Mouse (Mus musculus) limb, embryonic 13.5 days (tissue): ENCODE results near the gene Trip10. TPM values are rescaled to one million over a fixed set of nuclear protein-coding genes. Genes with fewer than 3 reads are reported as not detected.

Experiments
- ATAC-seq: fragments of 200-750 bp; cut with Nextera tagmentation; 2 replicates; pipeline ENCODE4 v1.8.0; 2017; ENCODE audit warnings: low read depth, moderate number of reproducible peaks, moderate TSS enrichment; ENCODE audit not compliant: low FRiP score
- H3K27ac ChIP-seq: fragments of 300-500 bp; sonication (generic); 2 replicates; pipeline ENCODE4 v1.5.1; 2015; ENCODE audit warnings: inconsistent platforms, mild to moderate bottlenecking, moderate library complexity
- H3K27me3 ChIP-seq: fragments of 300-500 bp; sonication (generic); 2 replicates; pipeline ENCODE4 v1.6.1; 2015; ENCODE audit warnings: mild to moderate bottlenecking, inconsistent platforms
- H3K36me3 ChIP-seq: fragments of 300-500 bp; sonication (generic); 2 replicates; pipeline ENCODE4 v1.6.1; 2015; ENCODE audit warnings: inconsistent platforms, mild to moderate bottlenecking, moderate library complexity
- H3K4me1 ChIP-seq: fragments of 300-500 bp; sonication (generic); 2 replicates; pipeline ENCODE4 v1.6.1; 2015; ENCODE audit warnings: inconsistent platforms
- H3K4me2 ChIP-seq: fragments of 300-500 bp; sonication (generic); replicated peaks from 2 replicates; pipeline ENCODE4 v1.6.1; 2015; ENCODE audit warnings: inconsistent platforms, mild to moderate bottlenecking, moderate library complexity
- H3K4me3 ChIP-seq: fragments of 300-500 bp; sonication (generic); 2 replicates; pipeline ENCODE4 v1.5.1; 2015; ENCODE audit warnings: moderate library complexity, mild to moderate bottlenecking, inconsistent platforms
- H3K9ac ChIP-seq: fragments of 300-500 bp; sonication (generic); 2 replicates; pipeline ENCODE4 v1.6.1; 2015; ENCODE audit warnings: mild to moderate bottlenecking, inconsistent platforms
- H3K9me3 ChIP-seq: fragments of 300-500 bp; sonication (generic); 2 replicates; pipeline ENCODE4 v1.6.1; 2016; ENCODE audit warnings: inconsistent platforms
- WGBS: fragments of 180-500 bp; shearing (Covaris S2); methylation state at CpG from one replicate; pipeline ENCODE4 v1.1.7; 2015; 5-methylcytosine and 5-hydroxymethylcytosine counted together
- microRNA-seq: library from miRNA; unstranded; fragments of <30 nt; microRNA quantifications from one replicate; pipeline ENCODE4, GENCODE M21; 2016
- polyA plus RNA-seq: library from polyadenylated mRNA; unstranded; fragments of >200 nt; fragmentation: Nextera tagmentation; extraction: Ambion mirVana; gene quantifications from 2 replicates; pipeline ENCODE4 v1.2.1, GENCODE M21; 2015

The Trip10 gene
- polyA plus RNA-seq, 1 experiment from 2014 or later: 38.1 TPM

DNA sequence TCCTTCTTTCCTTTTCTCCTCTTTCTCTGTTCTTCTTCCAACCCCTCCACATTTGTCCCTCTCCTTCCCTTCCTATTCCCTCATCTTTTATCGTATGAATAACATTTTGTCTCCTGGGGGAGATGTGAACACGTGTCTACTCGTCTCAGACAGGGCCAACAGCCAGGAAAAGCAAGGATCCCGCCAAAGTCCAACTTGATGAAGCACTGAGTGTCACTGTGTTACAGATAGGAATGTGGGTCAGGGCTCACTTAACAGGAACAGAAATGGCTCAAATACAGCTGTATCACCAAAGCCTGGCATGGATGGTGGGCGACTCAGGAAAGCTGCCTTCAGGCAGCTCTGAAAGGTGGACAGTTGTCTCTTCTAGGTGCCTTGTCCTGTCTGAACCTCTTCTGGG, 40.0 kb downstream of the Trip10 start:
- H3K9ac ChIP-seq: no peak overlapping the region
- no peak for ATAC-seq
- H3K4me2 ChIP-seq: no peak overlapping the region
- H3K4me1 ChIP-seq: no peaks in the 10 kb centered on the region
- H3K9me3 ChIP-seq: no peaks in the 10 kb centered on the region
- H3K4me3 ChIP-seq: no peak overlapping the region
- no peaks in the 10 kb centered on the region for H3K27me3 ChIP-seq
- H3K36me3 ChIP-seq: no peaks in the 10 kb centered on the region
- 90% methylated on average over 5 of the region's 5 CpGs for WGBS
- no peak overlapping the region for H3K27ac ChIP-seq

DNA sequence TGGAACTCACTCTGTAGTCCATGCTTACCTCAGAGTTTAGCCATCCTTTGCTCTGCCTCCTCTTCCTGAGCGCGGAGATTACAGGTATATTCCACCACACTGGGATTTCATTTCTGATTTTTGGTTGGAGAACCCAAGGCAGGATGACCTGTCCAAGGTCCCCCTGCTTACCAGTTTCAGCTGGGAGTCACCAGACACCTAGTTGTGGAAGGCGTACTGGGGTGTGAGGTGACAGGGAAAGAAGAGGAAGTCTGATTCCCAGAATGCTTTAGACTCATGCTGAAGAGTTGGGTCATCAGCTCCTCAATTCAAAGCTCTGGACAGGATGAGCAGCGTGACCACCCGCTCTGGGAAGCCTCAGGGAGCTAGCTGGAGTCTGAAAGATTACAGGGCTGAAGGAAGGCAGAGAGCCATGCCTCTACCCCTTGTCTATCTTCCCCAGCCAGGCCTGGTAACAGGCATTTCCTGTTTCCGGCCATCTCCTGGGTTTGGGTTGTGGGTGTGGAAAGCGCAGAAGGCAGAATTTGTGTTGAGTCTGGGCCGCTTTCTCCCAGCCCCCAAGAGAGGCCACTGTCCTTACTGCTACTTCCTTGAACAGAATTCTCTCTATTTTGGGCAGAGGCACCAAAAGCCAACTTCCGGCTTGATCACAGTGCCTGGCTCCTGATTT, 40.9 kb downstream of the Trip10 start:
- no peak overlapping the region for H3K4me2 ChIP-seq
- no peak for ATAC-seq
- H3K9me3 ChIP-seq: no peaks in the 10 kb centered on the region
- no peaks in the 10 kb centered on the region for H3K4me1 ChIP-seq
- WGBS: 83% methylated on average over 9 of the region's 9 CpGs
- H3K4me3 ChIP-seq: no peak overlapping the region
- no peak overlapping the region for H3K27ac ChIP-seq
- no peaks in the 10 kb centered on the region for H3K27me3 ChIP-seq
- H3K9ac ChIP-seq: no peak overlapping the region
- H3K36me3 ChIP-seq: no peaks in the 10 kb centered on the region

DNA sequence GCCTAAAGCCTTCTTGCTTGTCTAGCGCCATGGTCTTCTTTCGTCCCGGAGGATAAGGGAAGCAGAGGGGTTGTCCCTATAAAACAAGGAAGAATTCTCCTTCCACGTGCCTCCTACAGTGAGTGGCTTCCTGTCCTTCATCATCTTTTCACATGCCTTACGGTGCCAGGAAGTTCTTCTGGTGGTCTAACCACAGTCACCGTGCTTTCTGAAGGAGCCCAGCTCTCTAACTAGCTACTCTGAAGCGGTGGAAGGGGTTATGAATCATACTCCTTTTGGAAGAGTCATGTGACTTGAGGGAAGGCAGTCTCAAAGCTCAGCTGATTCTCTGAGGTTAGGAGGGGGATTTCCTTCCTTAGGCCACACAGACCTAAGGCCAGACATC, 41.4 kb downstream of the Trip10 start:
- Histone ChIP-seq H3K9me3 (no peaks in the 10 kb centered on the region), H3K4me1 (no peaks in the 10 kb centered on the region), H3K27me3 (no peaks in the 10 kb centered on the region), H3K36me3 (no peaks in the 10 kb centered on the region), H3K9ac (no peak overlapping the region), H3K4me3 (no peak overlapping the region), H3K27ac (no peak overlapping the region), H3K4me2 (no peak overlapping the region)
- ATAC-seq: no peak
- WGBS: 86% methylated on average over 7 of the region's 7 CpGs

DNA sequence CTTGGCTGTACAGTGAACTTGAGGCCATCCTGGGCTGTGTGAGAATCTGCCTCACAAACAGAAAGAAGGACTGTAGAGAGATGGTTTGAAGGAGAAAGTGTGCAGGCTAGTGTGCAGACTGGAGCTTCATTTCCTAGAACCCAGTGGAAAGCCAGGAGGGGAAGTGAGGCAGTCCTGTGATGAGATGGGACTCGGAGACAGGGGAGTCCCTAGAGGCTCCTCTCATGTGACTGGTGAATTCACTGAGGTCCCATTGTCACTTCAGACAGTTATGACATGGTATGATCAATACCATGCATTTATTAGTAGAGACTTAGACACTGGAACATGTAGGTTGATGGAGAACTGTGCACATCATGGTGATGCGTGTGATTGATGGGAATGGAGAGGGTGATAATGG, 43.0 kb downstream of the Trip10 start:
- no peak for ATAC-seq
- WGBS: 94% methylated on average over 2 of the region's 2 CpGs
- Histone ChIP-seq H3K4me1 (no peaks in the 10 kb centered on the region), H3K4me3 (no peak overlapping the region), H3K27me3 (no peaks in the 10 kb centered on the region), H3K9me3 (no peaks in the 10 kb centered on the region), H3K4me2 (no peak overlapping the region), H3K27ac (no peak overlapping the region), H3K9ac (no peak overlapping the region), H3K36me3 (no peaks in the 10 kb centered on the region)

DNA sequence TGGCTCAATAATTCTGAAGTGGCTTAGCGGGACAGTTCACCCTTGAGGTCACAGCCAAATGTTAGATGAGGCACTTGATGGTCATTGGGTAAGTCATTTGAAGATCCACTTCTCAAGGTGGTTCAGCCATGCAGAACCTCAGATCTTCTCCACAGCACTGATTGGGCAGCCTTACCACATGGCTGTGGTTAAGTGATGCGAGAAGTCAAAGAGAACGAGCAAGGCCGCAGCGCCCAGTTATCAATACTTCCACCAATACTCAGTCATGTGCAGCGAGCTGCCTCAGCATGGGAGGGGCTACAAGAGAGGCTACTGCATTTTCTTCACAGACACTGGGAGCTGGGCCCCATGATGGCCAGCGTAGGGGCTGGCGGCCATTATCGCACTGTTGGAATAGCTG, 43.7 kb downstream of the Trip10 start:
- no peak overlapping the region for H3K9ac ChIP-seq
- H3K36me3 ChIP-seq: no peaks in the 10 kb centered on the region
- H3K9me3 ChIP-seq: no peaks in the 10 kb centered on the region
- H3K27ac ChIP-seq: no peak overlapping the region
- ATAC-seq: no peak
- H3K4me2 ChIP-seq: no peak overlapping the region
- 91% methylated on average over 9 of the region's 9 CpGs for WGBS
- no peak overlapping the region for H3K4me3 ChIP-seq
- no peaks in the 10 kb centered on the region for H3K27me3 ChIP-seq
- no peaks in the 10 kb centered on the region for H3K4me1 ChIP-seq

DNA sequence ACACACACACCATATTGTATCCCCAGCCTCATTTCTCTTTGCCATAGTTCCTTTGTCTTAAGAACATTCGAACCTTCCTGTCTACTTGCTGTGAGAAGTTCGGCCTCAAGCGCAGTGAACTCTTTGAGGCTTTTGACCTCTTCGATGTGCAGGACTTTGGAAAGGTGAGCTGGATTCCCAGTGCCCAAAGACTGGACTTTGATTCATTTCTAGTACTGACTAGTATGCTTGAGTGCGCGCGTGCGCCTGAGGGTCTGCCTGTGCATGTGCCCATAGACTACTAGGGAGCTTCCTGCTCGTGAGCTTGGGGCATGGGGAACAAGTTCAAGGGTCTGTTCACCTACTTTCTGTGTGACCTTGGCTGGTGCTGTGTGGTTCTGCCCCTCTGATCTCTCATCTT, 46.7 kb downstream of the Trip10 start:
- no peaks in the 10 kb centered on the region for H3K9me3 ChIP-seq
- H3K4me2 ChIP-seq: no peak overlapping the region
- no peak overlapping the region for H3K27ac ChIP-seq
- no peak overlapping the region for H3K4me3 ChIP-seq
- no peaks in the 10 kb centered on the region for H3K36me3 ChIP-seq
- H3K27me3 ChIP-seq: no peaks in the 10 kb centered on the region
- H3K4me1 ChIP-seq: no peaks in the 10 kb centered on the region
- WGBS: 93% methylated on average over 9 of the region's 9 CpGs
- H3K9ac ChIP-seq: no peak overlapping the region
- ATAC-seq: no peak

DNA sequence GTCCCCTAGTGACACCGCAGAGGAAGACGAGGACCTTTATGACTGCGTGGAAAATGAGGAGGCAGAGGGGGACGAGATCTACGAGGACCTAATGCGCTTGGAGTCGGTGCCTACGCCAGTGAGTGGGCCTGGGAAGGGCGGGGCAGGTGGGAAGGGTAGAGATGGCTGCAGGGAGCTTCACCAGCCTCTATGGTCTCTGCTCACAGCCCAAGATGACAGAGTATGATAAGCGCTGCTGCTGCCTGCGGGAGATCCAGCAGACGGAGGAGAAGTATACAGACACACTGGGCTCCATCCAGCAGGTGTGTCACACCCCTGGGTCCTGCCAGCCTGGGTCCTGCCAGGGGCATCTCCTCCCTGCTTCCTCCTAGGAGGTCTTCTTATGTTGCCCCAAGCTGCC, 47.8 kb downstream of the Trip10 start:
- Histone ChIP-seq H3K9me3 (no peaks in the 10 kb centered on the region), H3K4me2 (no peak overlapping the region), H3K4me1 (no peaks in the 10 kb centered on the region), H3K27ac (no peak overlapping the region), H3K36me3 (no peaks in the 10 kb centered on the region), H3K4me3 (no peak overlapping the region), H3K9ac (no peak overlapping the region), H3K27me3 (no peaks in the 10 kb centered on the region)
- ATAC-seq: no peak
- 86% methylated on average over 12 of the region's 12 CpGs for WGBS

DNA sequence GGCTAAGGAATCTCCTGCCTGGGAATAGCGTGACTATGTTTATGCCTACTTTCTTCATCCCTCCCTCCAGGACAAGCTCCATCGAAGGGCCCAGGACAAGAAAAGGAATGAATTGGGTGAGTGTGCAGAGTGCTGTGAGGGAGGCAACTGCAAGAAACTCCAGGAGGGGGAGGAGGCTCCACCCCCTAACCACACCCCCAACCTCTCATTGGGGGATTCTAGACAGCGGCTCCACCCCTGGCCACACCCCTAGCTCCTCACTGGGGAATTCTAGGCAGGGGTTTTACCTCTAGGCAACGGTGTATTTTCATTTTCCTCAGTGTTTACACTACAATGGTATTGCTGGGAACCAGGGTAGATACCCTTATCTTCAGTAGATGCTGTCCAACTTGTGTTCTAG, 56.3 kb downstream of the Trip10 start:
- H3K27ac ChIP-seq: no peak overlapping the region
- no peaks in the 10 kb centered on the region for H3K27me3 ChIP-seq
- H3K4me1 ChIP-seq: no peaks in the 10 kb centered on the region
- H3K9ac ChIP-seq: no peak overlapping the region
- no peak for ATAC-seq
- H3K9me3 ChIP-seq: no peaks in the 10 kb centered on the region
- no peak overlapping the region for H3K4me3 ChIP-seq
- H3K4me2 ChIP-seq: no peak overlapping the region
- no peaks in the 10 kb centered on the region for H3K36me3 ChIP-seq
- WGBS: 61% methylated on average over 4 of the region's 4 CpGs

DNA sequence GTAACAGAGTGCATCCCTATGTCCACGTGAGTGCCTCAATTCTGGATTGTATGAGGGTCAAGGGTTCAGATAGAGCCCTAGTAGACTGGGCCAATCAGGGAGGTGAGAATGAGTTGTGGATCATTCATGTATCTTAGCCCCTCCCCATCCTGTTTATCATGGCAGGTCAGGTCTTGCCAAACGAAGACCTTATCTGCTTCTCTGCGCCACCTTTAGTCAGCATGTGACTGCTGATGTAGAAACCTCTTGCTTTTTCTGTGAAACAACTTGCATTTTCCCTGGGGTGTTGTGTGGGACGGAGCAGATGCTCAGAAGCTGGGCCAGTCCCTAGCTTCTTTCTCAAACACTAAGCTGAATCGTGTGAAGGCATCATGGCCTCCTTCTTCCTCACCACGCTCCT, 57.8 kb downstream of the Trip10 start:
- 84% methylated on average over 6 of the region's 6 CpGs for WGBS
- ATAC-seq: no peak
- no peaks in the 10 kb centered on the region for H3K9me3 ChIP-seq

DNA sequence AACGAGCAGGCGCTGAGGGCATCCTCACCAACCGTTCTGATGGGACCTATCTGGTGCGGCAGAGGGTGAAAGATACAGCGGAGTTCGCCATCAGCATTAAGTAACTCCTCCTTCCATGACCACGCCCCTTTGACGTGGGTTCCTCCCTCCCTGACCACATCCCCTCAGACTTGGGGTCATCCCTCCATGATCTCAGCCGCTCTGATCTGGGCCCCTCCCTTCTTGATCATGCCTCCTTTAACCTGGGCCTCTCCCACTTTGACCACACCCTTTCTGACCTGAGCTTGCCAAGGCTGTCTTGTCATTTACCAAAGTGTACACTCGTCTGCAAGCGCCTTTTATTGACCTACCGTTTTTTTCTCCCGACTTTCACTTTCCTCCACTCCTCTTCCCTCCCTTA, 62.5 kb downstream of the Trip10 start:
- Histone ChIP-seq H3K36me3 (no peaks in the 10 kb centered on the region), H3K9ac (no peak overlapping the region), H3K4me2 (no peak overlapping the region), H3K27ac (no peak overlapping the region), H3K4me3 (no peak overlapping the region), H3K9me3 (no peaks in the 10 kb centered on the region), H3K4me1 (no peaks in the 10 kb centered on the region), H3K27me3 (no peaks in the 10 kb centered on the region)
- no peak for ATAC-seq
- 31% methylated on average over 13 of the region's 13 CpGs for WGBS

More for the DNA sequence above, 57.8 kb downstream of the Trip10 start:
- Histone ChIP-seq H3K4me3 (no peak overlapping the region), H3K36me3 (no peaks in the 10 kb centered on the region), H3K4me2 (no peak overlapping the region), H3K27me3 (no peaks in the 10 kb centered on the region), H3K9ac (no peak overlapping the region), H3K4me1 (no peaks in the 10 kb centered on the region), H3K27ac (no peak overlapping the region)

Small RNA genes within 50 kb of the gene (microRNA-seq; reads per million reads assigned to microRNA genes)
- gene Mir6978: not detected

Other genes with a start within 250 kb of the Trip10 start
- gene Pspn, start 249.4 kb upstream of the Trip10 start, polyA plus RNA-seq: not detected in 2 replicates
- gene Gtf2f1, start 238.2 kb upstream of the Trip10 start, polyA plus RNA-seq: 61.0 and 61.5 TPM in 2 replicates
- gene Gm17949, start 238.0 kb upstream of the Trip10 start, polyA plus RNA-seq: 0.32 TPM in 1 of 2 replicates, not detected in the other
- gene Khsrp, start 217.9 kb upstream of the Trip10 start, polyA plus RNA-seq: 46.0 and 46.3 TPM in 2 replicates
- gene Slc25a41, start 207.8 kb upstream of the Trip10 start, polyA plus RNA-seq: not detected in 2 replicates
- 1.7 and 2.9 TPM in 2 replicates for gene Crb3, start 190.3 kb upstream of the Trip10 start, polyA plus RNA-seq
- 5.5 and 6.5 TPM in 2 replicates for gene Slc25a23, start 189.6 kb upstream of the Trip10 start, polyA plus RNA-seq
- 1.1 TPM in 2 replicates for gene Dennd1c, start 170.9 kb upstream of the Trip10 start, polyA plus RNA-seq
- 16.3 and 17.5 TPM in 2 replicates for gene Tubb4a, start 161.7 kb upstream of the Trip10 start, polyA plus RNA-seq
- gene Tnfsf9, start 144.1 kb upstream of the Trip10 start, polyA plus RNA-seq: 9.2 and 10.9 TPM in 2 replicates
- not detected in 2 replicates for gene Cd70, start 99.7 kb upstream of the Trip10 start, polyA plus RNA-seq
- 0.20 TPM in 1 of 2 replicates, not detected in the other for gene Tnfsf14, start 55.3 kb upstream of the Trip10 start, polyA plus RNA-seq
- gene C3, start 21.3 kb upstream of the Trip10 start, polyA plus RNA-seq: 0.31 and 0.59 TPM in 2 replicates
- gene Gpr108, start 1.0 kb upstream of the Trip10 start, polyA plus RNA-seq: 34.5 and 36.5 TPM in 2 replicates
- gene Vav1, start 29.6 kb downstream of the Trip10 start, polyA plus RNA-seq: 2.1 and 2.7 TPM in 2 replicates
- 6.1 and 6.4 TPM in 2 replicates for gene Adgre1, start 109.2 kb downstream of the Trip10 start, polyA plus RNA-seq